Mouse (Mus musculus) left cerebral cortex, adult 18-20 months (tissue): ENCODE data around the gene Mbnl1. TPM values are rescaled to one million over a fixed set of nuclear protein-coding genes. Genes with fewer than 3 reads are reported as not detected.

Experiments
- DNase-seq, 2 experiments: peaks; one replicate each; pipeline ENCODE4 v3.0.0; 2021 to 2022; ENCODE audit warnings: low spot score in 2 of 2, mixed read lengths in 1 of 2
- total RNA-seq, 2 experiments: library from RNA; stranded (reverse); gene quantifications; 2 replicates each; pipeline ENCODE4 v1.2.3; 2021

Gene Mbnl1
- total RNA-seq, 2 experiments from 2014 or later = 141 to 157 TPM

DNA sequence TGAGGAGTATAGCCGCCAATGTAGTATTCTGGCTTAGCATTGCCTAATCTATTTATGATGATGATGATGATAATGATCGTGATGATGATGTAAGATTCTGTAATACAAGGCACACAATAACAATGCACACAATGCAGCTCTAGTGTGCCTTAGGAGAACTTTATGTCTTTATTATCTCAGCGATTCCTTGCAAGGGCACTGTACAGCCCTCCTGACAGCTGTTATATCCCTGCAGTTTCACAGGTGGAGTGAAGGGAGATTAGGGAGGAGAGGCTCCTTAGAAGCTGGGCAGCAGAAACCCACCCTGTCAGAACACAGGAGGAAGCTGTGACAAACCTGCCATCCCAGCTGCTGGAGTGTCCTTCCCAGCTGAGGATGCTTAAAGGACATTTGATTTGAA lies 93.3 kb downstream of the Mbnl1 start:
- no peak for DNase-seq

DNA sequence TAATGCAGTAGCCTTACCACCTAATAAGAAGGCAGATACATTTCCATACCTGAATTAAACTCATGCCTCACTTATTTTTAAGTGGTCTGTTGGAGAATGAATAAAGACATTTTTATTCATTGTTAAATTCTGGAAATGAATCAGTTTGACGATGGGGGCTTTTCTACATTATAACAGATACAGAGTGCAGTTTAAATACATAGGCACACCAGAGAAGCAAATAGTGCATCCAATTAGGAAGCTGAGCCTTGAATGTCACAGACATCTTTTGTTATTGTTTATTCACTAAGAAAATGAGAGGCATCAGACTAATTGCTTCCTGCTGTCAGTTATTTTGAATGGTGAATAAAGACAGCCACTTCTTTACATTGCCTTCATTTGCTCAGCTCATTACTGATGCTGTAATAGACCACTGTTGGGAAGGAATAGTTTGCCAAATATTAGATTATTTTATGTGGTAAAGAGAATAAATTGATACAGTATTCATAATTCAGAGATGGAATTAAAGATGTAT lies 95.6 kb downstream of the Mbnl1 start:
- DNase-seq = no peak

DNA sequence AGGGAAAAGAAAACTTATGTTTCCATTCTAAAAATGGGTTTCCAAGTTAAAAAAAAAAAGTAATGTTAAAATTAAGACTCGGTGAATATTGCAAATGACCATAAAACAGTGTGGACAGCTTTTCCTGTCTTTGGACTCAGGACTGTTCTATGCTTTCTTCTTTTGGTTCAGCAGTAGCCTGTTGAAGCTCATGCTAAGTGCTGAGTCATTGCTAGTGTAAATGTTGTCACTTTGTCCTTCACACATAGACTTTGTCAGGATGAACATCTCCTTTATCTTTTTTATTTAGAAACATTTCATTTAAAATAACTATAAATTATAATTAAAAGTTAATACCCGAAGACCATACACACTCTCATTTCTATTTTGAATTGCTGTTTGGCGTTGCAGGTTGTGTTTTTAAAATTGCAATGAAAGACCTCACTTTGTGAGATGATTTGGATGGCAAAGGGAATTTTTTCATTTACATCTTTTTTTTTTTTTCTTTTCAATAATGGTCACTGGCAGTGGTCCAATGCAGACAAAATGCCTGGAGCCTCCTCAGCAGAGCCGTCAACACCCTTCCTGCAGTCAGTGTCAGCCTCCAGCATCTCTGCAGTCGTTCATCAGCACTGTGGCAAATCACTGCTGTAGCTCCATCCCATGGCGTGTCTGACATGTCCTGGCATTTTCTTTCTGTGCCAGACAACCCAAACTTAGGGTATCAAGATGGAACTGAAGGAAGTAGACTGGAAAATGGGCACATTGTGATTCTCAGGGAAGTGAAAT lies 96.4 kb downstream of the Mbnl1 start:
- no peak for DNase-seq

DNA sequence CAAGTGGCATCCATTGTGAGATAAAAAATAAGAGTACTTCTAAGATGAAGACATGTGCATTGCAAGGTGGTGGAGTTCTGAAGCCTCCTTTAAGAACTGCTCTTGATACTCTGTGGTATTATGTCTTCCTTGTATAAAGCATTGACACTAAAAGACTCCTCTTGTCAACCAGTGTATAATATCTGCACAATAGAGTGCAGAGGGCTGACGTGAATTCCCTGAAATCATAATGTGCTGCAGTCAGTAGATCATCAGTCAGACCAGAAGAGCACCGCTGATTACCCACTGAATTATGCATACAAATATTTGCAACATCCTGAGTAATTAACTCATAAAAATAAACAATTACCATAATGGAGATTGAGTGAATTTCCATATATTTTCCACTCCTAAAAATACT lies 97.2 kb downstream of the Mbnl1 start:
- DNase-seq = no peak

DNA sequence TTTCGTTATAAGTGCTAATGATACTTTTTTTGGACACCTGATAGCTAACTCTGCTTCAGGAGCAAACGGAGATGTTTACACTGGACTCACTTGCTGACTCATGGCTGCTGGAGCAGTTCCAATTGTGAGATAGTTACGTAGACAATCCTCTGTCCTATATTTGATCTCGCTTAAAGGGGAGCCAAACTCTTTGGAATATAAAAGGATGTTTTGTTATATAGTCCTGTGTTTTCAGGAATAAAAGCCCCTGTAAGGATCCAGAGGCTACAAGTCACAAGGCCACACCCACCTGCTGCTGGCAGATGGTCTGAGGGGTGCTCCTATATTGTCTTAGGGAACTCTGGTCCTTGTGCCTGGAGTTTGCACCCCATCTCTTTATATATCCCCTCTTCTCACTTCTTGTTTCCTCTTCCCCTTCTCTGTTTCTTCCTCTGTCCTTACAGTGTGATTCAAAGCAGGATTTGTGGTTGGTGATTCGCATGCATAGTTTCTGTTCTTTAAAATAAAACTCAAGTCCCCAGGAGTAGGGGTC lies 97.9 kb downstream of the Mbnl1 start:
- peak; percentile 52 to 62 for DNase-seq

DNA sequence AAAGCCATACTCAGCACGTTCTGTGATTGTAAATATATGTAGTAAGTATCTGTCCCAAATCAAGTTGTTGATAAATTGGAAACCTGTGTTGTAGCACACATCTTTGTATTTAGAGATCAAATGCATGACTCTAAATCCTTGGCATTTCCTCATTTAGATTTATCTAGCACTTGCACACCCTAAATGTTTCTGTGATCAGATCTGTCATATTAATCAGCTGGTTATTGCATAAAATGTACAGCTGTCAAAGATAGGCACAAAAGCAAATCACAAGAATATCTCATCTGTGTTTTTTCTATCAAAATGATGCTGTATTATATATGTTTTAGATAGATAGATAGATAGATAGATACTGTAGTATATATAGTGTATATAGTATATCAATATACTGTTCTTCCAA lies 98.9 kb downstream of the Mbnl1 start:
- DNase-seq = no peak

DNA sequence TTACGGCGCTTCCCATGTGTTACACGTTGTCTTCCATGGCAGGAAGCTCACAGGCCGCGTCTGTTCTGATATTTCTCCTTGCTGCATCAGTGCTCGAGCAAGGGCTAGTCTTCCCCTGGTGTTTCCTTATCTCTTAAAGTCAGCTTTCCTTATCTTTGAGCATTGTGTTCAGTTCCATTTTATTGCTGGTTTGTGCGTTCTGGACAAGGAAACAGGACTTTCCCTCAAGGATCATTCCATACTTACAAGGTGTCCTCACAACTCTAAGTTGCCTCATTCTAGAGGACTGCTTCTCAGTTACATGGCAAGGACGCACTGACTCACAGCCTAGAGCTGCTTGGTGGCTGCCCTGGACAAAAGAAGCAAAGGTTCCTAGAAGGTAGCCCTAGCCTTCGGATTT lies 101.6 kb downstream of the Mbnl1 start:
- DNase-seq = no peak

DNA sequence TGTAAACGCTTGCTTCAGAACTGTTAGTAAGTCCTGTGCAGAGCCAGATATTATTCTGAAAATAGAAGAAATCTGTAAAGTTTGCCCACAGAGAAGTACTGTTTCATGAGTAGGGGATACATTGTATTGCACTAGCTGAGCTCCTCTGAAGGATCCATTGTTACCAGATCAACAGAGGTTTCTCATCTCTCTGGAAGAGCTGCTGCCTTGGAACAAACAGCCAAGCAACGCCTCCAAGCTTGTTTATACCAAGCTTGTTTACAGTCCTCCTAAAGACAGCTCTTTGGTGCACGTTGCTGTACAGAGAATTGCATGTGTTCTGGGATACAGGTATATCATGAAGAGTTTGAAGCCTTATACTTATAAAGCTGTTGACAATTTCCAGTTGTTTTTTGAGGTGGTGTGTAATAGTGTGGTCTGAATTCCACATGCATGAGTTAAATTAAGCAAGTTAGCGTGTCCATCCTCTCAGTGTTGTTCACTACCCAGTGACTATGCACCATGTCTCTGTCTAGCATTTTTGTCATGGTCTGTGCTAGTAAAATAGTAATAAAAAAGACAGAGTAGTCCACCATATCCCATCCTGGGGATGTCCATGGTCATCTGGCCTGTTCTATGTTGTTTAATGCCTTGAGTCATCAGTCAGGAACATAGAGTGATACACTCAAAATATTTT lies 102.4 kb downstream of the Mbnl1 start:
- DNase-seq = no peak

DNA sequence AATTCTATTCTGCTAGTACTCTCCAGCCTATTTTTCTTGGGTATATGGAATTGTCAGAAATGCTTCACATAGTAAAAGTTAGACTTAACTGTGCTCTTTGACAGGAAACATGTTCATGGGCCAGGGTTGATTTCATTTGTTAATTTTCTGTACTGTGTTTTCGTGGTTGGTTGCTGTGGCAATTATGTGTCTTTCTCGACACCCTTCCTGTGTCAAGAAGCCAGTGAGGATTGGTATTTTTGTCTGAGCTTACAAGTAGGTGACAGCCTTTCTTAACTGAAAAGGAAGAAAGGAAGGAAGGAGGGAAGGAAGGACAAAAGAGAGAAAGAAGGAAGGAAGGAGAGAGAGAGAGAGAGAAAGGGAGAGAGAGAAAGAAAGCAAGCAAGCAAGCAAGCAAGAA lies 103.3 kb downstream of the Mbnl1 start:
- DNase-seq = no peak

DNA sequence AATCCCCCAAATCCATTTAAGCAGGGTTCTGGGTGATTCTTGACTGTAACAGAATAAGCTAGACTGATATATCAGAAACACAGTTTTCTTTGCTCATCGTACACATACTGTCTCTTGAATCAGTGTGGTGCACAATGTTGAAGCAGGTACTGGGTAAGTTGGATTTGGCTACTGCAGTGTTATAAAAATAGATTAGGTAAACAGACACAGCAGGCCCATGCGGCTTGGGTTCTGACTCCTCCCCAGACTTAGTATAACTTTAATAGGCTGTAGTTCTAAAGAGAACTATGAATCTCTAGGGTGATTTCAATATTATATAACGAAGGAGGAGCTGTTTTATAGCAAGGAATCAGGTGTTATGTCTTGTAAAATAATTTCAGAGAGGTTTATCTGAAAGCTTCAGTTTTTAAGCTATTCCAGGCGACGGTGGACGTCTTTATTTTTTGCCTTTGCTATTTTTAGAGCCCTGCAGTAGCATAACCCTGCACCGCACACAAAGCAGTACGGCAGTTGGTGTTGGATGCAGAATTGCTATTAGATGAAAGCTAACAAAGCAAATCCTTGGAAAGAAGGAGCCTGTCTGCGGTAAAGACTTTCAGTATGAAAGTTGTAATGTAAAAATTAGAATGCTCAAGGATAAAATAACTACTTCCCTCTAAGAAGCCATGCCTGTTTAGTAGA lies 103.9 kb downstream of the Mbnl1 start:
- DNase-seq = no peak

DNA sequence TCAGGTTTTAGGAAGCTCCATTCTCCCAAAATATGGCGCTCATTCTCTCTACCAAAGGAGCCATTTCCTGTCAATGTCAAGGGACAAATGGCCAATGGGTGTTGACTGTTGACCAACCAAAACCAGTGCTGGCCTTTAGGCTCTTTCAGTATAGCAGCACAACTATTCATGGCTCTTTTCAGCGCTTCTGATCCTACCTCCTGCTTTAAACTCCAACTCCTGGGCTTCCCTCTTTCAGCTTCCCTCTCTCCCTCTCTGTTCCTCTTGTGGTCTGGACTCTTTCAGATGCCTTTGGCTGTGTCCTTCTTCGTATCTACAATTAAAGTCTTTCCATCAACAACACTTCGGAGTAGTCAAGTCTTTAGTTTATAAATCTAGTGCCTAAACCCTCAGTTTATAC lies 107.2 kb downstream of the Mbnl1 start:
- DNase-seq = no peak

DNA sequence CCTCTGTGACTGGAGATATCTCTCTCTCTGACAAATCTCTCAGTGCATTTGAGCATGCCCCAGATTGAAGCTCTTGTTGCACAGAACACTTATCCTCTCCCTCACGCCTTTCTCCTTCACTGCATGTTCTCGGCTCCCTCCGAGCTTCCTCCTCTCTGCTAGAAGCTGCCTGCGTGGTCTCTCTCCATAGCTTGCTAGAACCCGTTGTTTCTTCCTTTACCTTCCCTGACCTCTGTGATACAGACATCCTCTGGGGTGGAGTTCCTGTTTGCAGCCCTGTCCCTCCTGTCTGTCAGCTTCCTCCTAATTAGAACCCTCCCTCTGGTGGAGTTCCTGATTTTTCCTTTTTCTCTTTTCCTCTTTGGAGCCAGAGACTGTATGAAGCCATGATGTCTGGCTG lies 108.1 kb downstream of the Mbnl1 start:
- no peak for DNase-seq

DNA sequence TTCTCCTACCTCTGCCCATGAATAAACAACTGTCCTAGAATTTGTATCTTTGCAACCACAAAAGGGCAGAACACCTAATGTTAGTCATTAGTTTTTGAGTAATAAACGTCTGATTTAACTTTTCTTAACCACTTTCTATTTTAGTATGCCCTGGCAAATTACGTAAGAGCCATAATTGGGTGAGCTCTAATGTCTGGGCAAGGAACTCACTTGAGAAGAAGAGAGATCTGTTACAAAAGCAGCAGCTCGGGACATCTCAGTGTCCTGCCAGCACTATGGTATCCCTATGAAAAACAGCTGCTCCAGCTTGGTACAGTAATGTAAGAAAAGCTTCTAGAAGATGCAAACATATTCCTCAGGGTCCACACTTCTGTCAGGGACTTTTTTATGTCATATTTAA lies 109.5 kb downstream of the Mbnl1 start:
- no peak for DNase-seq

DNA sequence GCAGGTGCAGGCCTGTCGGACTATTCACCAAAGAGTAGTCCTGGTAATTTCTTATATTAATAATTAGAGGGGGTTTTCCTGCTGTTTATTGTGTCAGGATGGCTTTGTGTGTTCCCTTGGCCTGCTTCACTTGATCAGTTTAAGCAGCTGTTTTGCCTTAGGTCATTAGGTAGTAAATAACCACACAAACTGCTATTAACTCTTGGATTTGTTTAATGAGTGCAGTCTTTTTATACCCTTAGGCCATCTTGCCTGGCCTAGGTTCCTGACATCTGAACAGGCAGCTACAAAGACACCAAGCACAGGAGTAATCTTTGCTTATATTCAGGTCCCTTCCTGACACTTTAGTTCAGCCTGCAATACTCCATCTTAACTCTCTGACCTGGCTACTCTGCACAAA lies 110.0 kb downstream of the Mbnl1 start:
- DNase-seq = no peak

DNA sequence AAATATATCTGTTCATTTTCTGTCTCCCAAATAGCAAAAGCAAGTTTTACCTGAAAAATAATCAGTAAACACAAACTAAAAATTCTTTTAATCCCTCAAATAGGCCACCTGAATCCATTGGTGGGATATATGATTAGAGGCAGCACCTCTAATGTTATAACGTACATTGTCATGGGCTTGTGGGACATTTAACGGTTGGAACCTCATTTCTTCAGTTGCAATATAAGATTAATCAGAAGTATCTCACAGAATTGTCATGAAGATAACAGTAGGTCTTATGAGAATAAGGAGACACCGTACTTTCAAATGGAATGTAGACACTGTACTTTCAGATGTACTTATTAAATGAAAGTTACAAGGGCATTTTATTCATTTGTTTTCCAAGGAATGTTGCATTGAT lies 112.1 kb downstream of the Mbnl1 start:
- no peak for DNase-seq

DNA sequence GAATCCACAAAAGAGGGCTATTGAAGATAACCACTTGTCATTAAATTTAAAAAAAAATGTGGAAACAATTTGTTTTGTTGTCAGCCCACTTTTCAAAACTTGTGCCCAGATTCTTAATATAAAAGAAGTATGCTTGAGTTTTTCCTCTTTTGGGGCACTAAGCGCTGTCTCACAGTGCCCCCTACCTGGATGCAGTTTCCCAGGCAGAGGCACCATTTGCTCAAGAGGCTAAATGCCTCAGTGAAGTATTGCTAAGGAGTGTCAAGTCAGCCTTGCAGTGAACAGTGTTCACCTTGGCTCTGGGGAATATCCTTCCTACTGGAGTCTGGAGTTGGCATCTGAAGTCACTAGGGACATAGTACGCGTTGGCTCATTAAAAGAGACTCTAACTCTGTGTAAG lies 113.4 kb downstream of the Mbnl1 start:
- no peak for DNase-seq

DNA sequence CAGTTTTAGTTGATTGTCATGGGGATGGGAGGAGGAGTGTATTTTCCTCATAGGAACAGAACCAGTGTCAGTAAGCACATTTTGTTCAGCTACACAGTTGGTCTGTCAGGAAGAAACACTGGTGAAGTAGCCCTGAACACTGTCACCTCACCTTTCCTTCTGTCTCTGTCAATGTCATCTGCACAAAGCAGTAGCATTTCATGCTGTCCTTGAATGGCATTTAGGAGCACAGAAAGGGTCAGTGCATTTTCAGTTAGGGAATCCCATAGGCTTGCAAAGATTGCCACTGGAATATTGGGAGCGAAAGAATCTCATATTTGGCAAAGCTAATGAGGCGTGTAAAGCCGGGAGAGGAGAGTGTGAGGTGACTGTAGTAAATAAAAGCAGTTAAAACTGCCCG lies 114.5 kb downstream of the Mbnl1 start:
- no peak for DNase-seq

DNA sequence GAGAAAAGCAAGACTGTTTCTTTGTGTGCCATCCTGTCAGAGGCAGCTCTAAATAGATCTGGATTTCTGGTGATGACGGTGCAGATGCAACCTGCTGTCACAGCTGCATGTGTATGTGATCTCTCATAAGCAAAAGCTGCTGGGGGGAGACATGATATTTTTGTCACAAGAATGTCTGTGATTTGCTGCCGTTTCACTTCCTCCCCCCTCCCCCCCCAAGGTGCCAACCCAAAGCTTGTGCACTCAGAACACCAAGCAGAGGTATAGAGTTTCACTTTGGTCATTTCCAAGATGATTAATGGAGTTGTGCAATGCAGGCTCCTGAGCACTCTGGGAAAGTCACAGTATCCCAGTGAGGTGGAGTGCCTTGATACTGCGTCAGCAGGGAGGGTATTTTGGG lies 116.7 kb downstream of the Mbnl1 start:
- DNase-seq = no peak

DNA sequence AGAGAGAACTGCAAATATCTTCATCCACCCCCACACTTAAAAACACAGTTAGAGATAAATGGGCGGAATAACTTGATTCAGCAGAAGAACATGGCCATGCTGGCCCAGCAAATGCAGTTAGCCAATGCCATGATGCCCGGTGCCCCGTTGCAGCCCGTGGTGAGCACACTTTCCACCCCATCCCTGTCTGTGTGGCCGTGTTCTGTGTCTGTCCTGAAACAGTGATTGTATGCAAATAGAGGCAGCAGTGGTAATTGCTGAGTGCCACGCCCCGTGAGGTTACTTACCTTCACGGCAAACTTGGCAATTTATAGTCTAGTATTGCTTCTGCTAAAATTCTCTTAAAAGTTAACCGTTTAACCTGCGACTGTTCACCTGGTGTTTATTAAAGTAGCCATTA lies 123.0 kb downstream of the Mbnl1 start:
- DNase-seq = no peak

DNA sequence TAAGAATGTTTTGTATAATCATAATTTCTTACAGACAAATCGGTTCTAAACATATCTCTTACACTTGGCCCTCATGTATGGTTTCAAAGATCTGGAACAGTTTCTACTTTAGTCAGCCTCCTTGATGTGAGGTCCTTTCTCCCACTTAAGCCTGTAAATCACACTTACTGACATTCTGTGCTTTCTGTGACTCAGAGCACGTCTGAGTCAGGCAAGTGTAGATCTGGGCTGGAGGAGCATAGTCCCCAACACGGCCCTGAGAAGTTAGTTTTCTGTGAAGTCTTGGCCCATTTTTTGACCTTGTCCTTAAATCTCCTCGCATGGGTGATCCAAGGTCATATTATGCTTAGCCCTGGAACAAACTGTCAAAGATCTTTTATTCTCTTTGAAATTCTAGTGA lies 124.4 kb downstream of the Mbnl1 start:
- DNase-seq = no peak

DNA sequence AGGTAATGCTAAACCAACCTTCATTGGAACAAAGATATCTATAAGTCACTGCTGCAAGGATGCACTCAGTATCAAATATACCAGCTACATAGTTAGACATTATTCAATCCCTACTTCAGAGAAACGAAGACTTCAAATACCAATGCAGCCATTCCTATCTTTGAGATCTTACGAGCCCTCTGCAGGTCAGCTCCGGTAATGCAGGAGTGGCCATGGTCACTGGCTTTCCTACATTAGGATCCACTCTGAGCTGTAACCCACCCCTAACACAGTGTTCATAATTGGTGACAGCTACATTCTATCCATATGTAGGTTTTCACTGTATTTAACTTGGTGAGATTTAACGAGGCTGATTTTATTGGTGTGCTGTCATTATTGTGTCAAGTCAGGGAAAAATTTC lies 129.1 kb downstream of the Mbnl1 start:
- DNase-seq = peak; percentile 62 to 80

DNA sequence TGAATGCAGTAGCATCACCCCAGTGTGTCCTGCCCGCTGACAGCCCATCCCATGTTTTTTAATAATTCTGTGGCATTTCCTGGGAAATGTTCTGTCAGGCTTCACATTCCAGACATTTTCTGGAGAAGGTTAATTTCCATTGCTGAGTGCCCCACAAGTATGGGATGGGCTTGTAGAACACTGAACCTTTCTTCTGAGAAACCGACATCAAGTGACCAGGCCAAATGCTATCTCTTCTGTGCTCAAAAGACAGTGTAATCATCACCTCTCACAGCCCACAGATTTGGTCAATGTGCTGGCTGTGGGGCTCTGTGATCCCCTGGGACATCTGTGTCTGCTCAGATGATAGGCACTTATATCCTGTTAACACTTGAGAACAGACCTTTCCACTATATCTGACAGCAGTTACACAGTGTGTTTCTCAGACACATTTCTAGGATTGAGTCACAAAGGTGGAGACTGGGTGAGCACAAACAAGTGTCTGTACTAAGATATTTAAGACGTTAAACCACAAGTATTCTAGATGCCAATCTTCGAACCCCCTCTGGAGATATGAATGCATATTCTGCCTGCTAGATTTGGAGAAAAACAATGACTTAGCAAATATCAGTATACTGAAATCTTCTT lies 130.4 kb downstream of the Mbnl1 start:
- DNase-seq = no peak
